Mouse (Mus musculus): ENCODE results near the gene Rhbg. TPM values are rescaled to one million over a fixed set of nuclear protein-coding genes. Genes with fewer than 3 reads are reported as not detected.

Gene Rhbg
- polyA plus RNA-seq (2012; fragmentation: generic; extraction: Trizol) = not detected

DNA sequence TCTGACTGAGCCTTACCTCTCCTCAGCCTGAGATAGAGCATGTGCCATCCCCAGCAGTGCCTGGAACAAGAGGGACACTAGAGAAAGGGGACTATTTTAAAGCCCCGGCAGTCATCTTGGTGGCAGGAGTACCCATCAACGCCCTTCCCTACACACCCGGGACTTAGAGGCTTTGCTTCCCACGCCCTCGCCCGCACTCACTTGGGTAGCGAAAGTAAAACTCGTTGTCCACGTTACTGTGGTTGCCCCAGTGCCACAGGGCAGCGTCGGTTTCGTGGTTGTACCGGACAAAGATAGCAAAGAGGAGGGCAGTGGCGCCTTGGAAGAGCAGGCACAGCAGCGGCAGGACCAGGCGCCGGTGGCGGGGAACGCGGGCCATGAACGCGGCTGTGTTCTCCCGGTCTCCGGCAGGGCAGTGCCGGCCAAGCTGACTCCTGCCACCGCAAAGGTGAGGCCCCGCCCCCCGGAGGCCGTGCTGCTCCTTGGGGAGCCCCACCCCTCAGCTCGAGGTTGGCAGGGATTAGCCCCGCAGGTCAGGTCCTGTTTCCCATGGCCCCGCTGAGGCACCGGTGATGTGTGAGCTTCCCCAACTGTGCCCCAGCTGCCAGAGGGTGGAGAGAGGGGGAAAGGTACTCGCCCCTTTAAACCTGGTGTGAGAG is at the start of gene Rhbg:
Gene Rhbg, minus strand, starts transcription at position 442 of the 659 bp plus-strand sequence.

GRCm38 (mm10) chr3:88296561-88297318 is 42.2 kb upstream of the Rhbg start, which contains the start of the genes Tsacc and Cct3:
Gene Tsacc, minus strand, starts transcription at chr3:88296999.
Gene Cct3, plus strand, starts transcription at chr3:88297116.

DNA sequence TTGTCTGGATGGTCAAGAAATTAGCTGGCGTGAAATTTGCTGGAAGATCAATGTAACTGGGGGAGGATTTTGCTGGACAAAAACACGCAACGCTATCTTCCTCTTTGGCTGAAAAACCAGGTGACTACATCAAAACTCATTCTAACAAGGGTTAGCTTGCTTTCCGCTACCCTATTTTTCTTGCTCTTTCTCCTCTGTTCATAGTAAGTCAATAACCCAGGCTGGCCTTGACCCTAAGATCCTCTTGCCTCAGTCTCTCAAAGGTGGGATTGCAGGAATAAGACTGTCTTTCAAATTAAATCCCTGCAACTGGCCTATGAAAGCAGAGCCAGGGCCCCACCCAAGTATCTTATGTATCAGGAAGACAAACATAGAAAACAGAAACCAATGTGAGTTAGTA is 32.6 kb upstream of the Rhbg start, which contains the start of gene Gm38392:
Gene Gm38392, minus strand, starts transcription at position 101 of the 400 bp plus-strand sequence.

Other genes with a start within 250 kb of the Rhbg start
- gene Hapln2, start 227.1 kb downstream of the Rhbg start, polyA plus RNA-seq (2012; fragmentation: generic; extraction: Trizol) = not detected
- gene Gpatch4, start 211.6 kb downstream of the Rhbg start, polyA plus RNA-seq (2012; fragmentation: generic; extraction: Trizol) = 1 to 10 TPM; 8.1 to 8.2 TPM
- gene Naxe, start 196.2 kb downstream of the Rhbg start, polyA plus RNA-seq (2012; fragmentation: generic; extraction: Trizol) = 100 to 1,000 TPM; 274 to 276 TPM
- gene Ttc24, start 176.4 kb downstream of the Rhbg start, polyA plus RNA-seq (2012; fragmentation: generic; extraction: Trizol) = under 1 TPM in 1 of 2 experiments, not detected in 1; 0.05 TPM
- gene Iqgap3, start 172.7 kb downstream of the Rhbg start, polyA plus RNA-seq (2012; fragmentation: generic; extraction: Trizol) = 10 to 100 TPM; 24.1 to 30.5 TPM
- gene Mef2d, start 112.3 kb downstream of the Rhbg start, polyA plus RNA-seq (2012; fragmentation: generic; extraction: Trizol) = 10 to 100 TPM in 1 of 2 experiments, 1 to 10 TPM in 1; 7.3 to 18.8 TPM
- gene Gm38392, start 32.5 kb upstream of the Rhbg start, polyA plus RNA-seq (2012; fragmentation: generic; extraction: Trizol) = not detected
- 1 to 10 TPM; 3.2 to 5.0 TPM for gene Tsacc, start 42.3 kb upstream of the Rhbg start, polyA plus RNA-seq (2012; fragmentation: generic; extraction: Trizol)
- 100 to 1,000 TPM; 268 to 434 TPM for gene Cct3, start 42.4 kb upstream of the Rhbg start, polyA plus RNA-seq (2012; fragmentation: generic; extraction: Trizol)
- gene Glmp, start 70.3 kb upstream of the Rhbg start, polyA plus RNA-seq (2012; fragmentation: generic; extraction: Trizol) = 100 to 1,000 TPM; 246 to 254 TPM
- 1 to 10 TPM; 1.5 to 2.2 TPM for gene Tmem79, start 81.4 kb upstream of the Rhbg start, polyA plus RNA-seq (2012; fragmentation: generic; extraction: Trizol)
- gene Smg5, start 81.6 kb upstream of the Rhbg start, polyA plus RNA-seq (2012; fragmentation: generic; extraction: Trizol) = 10 to 100 TPM; 27.4 to 29.6 TPM
- gene Paqr6, start 109.9 kb upstream of the Rhbg start, polyA plus RNA-seq (2012; fragmentation: generic; extraction: Trizol) = not detected
- gene Bglap3, start 118.0 kb upstream of the Rhbg start, polyA plus RNA-seq (2012; fragmentation: generic; extraction: Trizol) = under 1 TPM; 0.14 to 0.27 TPM
- under 1 TPM; 0.18 to 0.38 TPM for gene Bglap2, start 124.0 kb upstream of the Rhbg start, polyA plus RNA-seq (2012; fragmentation: generic; extraction: Trizol)
- gene Bglap, start 129.8 kb upstream of the Rhbg start, polyA plus RNA-seq (2012; fragmentation: generic; extraction: Trizol) = under 1 TPM; 0.22 to 0.27 TPM
- gene Pmf1, start 155.6 kb upstream of the Rhbg start, polyA plus RNA-seq (2012; fragmentation: generic; extraction: Trizol) = 100 to 1,000 TPM; 110 to 188 TPM
- 10 to 100 TPM in 1 of 2 experiments, 1 to 10 TPM in 1; 7.9 to 21.7 TPM for gene Slc25a44, start 170.4 kb upstream of the Rhbg start, polyA plus RNA-seq (2012; fragmentation: generic; extraction: Trizol)
- 1 to 10 TPM in 1 of 2 experiments, under 1 TPM in 1; 0.44 to 2.2 TPM for gene Sema4a, start 206.5 kb upstream of the Rhbg start, polyA plus RNA-seq (2012; fragmentation: generic; extraction: Trizol)

Measured in C3H10T1/2 (cell line).